In the genomic region with DNA sequence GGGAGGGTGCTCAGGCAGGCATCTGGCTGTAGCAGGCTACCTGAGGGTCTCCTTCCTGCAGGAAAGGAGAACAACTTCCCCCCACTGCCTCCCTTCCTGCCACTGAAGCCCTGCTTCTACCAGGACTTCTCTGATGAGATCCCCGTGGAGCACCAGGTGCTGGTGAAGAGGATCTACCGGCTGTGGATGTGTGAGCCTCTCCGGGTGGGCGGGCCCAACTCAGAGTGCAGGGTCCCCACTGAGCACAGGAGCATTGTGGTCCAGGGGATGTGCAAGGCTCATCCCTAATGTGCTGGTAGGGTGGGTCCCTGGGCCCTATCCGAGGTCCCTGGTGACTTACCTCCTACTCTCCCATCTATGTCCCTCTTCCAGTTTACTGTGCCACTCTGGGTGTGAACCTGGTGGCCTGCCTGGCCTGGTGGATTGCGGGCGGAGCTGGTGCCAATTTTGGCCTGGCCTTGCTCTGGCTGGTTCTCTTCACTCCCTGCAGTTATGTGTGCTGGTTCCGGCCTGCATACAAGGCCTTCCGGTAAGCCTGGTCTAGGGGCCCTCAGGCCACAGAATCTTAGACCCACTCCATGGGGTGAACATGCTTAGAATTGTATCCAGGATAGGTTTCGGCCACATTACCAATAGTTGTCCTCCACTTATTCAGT, we compare ENCODE assay signal across 20 mouse cellular contexts. TPM values are rescaled to one million over a fixed set of nuclear protein-coding genes. Genes with fewer than 3 reads are reported as not detected.
DNase-seq lines count a peak whose midpoint lies in the region; ATAC-seq and TF ChIP-seq lines count a peak whose summit lies in the region.
"Had no signal": no experiment of that assay in that cellular context is flagged by ENCODE, and none has a peak within 500 bp of the region (broad histone marks: within the 10 kb centered on the region; RNA-seq: fewer than 3 reads in every experiment).

No protein-coding gene starts in this region.

- peak; percentile 36 for DNase-seq in cerebellum, adult 8-10 months
- DNase-seq in cerebellum, postnatal 4 days (ENCODE audit: low spot score in 2 of 2): no peak
- DNase-seq in heart, postnatal 10 days: no peak
- DNase-seq in spleen, adult 2 months (ENCODE audit: low read depth in 1 of 2, low spot score in 2 of 2): no peak
- no peak for DNase-seq in spleen, postnatal 36 days (ENCODE audit: low spot score in 2 of 2)
- DNase-seq in embryonic facial prominence, embryonic 14.5 days (ENCODE audit: low spot score): no peak
- DNase-seq: adrenal gland, postnatal 25 days; forebrain, postnatal 0 days; heart, postnatal 36 days; kidney, adult 9 months; kidney, postnatal 14 days; layer of hippocampus, adult 9-11 months; lung, postnatal 36 days; thymus, postnatal 25 days had no signal

- H3K4me1 ChIP-seq in heart, embryonic 15.5 days (replicated peaks): peaks cover 3% of the 10 kb centered on the region; the same call in 1 of the 2 replicates
- H3K4me1 ChIP-seq in spleen, adult 2 months (ENCODE audit: control insufficient read depth, insufficient read depth, insufficient read length): peaks cover 60% of the 10 kb centered on the region
- H3K4me1 ChIP-seq in embryonic facial prominence, embryonic 14.5 days (ENCODE audit: control insufficient read depth, insufficient read depth, low read length): peaks cover under 1% of the 10 kb centered on the region; the same call in 1 of the 2 replicates

- H3K9ac ChIP-seq in heart, embryonic 15.5 days: 0 out of 2 replicates have a peak overlapping the region, but pooled peaks have one; percentile 12
- H3K9ac ChIP-seq in embryonic facial prominence, embryonic 14.5 days (ENCODE audit: low read depth, low read length): 0 out of 2 replicates have a peak overlapping the region, but pooled peaks have one; percentile 34
- H3K9ac ChIP-seq: forebrain, postnatal 0 days; hindbrain, embryonic 14.5 days; midbrain, embryonic 13.5 days; stomach, embryonic 15.5 days had no signal

- peaks cover 49% of the 10 kb centered on the region for H3K36me3 ChIP-seq in heart, embryonic 15.5 days
- H3K36me3 ChIP-seq in spleen, adult 2 months (ENCODE audit: control insufficient read depth, insufficient read depth, low read length): peaks cover 17% of the 10 kb centered on the region
- H3K36me3 ChIP-seq in embryonic facial prominence, embryonic 14.5 days (ENCODE audit: control insufficient read depth, insufficient read depth, low read length): peaks cover 53% of the 10 kb centered on the region

- no peaks in the 10 kb centered on the region for H3K27me3 ChIP-seq in heart, embryonic 15.5 days
- H3K27me3 ChIP-seq in spleen, adult 2 months (ENCODE audit: control insufficient read depth, insufficient read depth, low read length): no peaks in the 10 kb centered on the region
- H3K27me3 ChIP-seq in embryonic facial prominence, embryonic 14.5 days (replicated peaks; ENCODE audit: control insufficient read depth, insufficient read depth, low read length): no peaks in the 10 kb centered on the region
- H3K27me3 ChIP-seq: midbrain, embryonic 13.5 days; neural tube, embryonic 13.5 days; stomach, embryonic 15.5 days had no signal

- WGBS in heart, embryonic 15.5 days: 90% methylated on average over 10 of the region's 10 CpGs
- WGBS in spleen, adult 2 months: 91% methylated on average over 10 of the region's 10 CpGs
- 91% methylated on average over 10 of the region's 10 CpGs for WGBS in embryonic facial prominence, embryonic 14.5 days

- no peak for ATAC-seq in heart, embryonic 15.5 days (replicated peaks; ENCODE audit: insufficient number of reproducible peaks, insufficient read depth, low FRiP score, low read depth)
- no peak for ATAC-seq in embryonic facial prominence, embryonic 14.5 days (ENCODE audit: low read depth)
- ATAC-seq: forebrain, postnatal 0 days; intestine, postnatal 0 days; midbrain, embryonic 13.5 days had no signal

- no peak for TF ChIP-seq POLR2A in spleen, adult 2 months (IDR thresholded peaks at IDR 0.05; ENCODE audit: low read depth, low read length)

- H3K4me2 ChIP-seq in heart, embryonic 15.5 days: no peak overlapping the region
- H3K4me2 ChIP-seq in embryonic facial prominence, embryonic 14.5 days (ENCODE audit: low read depth, low read length): no peak overlapping the region
- H3K4me2 ChIP-seq: hindbrain, embryonic 14.5 days; midbrain, embryonic 13.5 days; neural tube, embryonic 13.5 days; stomach, embryonic 15.5 days had no signal

- intact Hi-C loops in heart, postnatal 10 days (cut with DNase I): no loop called here

- no peak overlapping the region for H3K27ac ChIP-seq in heart, embryonic 15.5 days
- peak overlapping the region; percentile 83 for H3K27ac ChIP-seq in spleen, adult 2 months (ENCODE audit: insufficient read depth, low read length)
- H3K27ac ChIP-seq in embryonic facial prominence, embryonic 14.5 days (replicated peaks; ENCODE audit: low read depth, low read length): no peak overlapping the region
- H3K27ac ChIP-seq: hindbrain, embryonic 14.5 days; midbrain, embryonic 13.5 days; neural tube, embryonic 13.5 days; stomach, embryonic 15.5 days had no signal

- no peak overlapping the region for H3K4me3 ChIP-seq in heart, embryonic 15.5 days
- no peak overlapping the region for H3K4me3 ChIP-seq in spleen, adult 2 months (ENCODE audit: extremely low read depth, insufficient read depth, insufficient read length)
- H3K4me3 ChIP-seq in embryonic facial prominence, embryonic 14.5 days (ENCODE audit: low read depth, low read length): no peak overlapping the region
- H3K4me3 ChIP-seq: midbrain, embryonic 13.5 days; neural tube, embryonic 13.5 days; stomach, embryonic 15.5 days had no signal

- no peak for TF ChIP-seq CTCF in spleen, adult 2 months (IDR thresholded peaks at IDR 0.05; ENCODE audit: extremely low read depth, insufficient read depth, insufficient read length, insufficient replicate concordance)

- H3K9me3 ChIP-seq in heart, embryonic 15.5 days (replicated peaks): no peaks in the 10 kb centered on the region
- H3K9me3 ChIP-seq in embryonic facial prominence, embryonic 14.5 days (ENCODE audit: control insufficient read depth, low read length): no peaks in the 10 kb centered on the region
- H3K9me3 ChIP-seq: midbrain, embryonic 13.5 days; neural tube, embryonic 13.5 days; stomach, embryonic 15.5 days had no signal

RNA-seq across cellular contexts. Expression of a gene that starts 3.6 kb away (rescaled TPM):
- 1.2 and 2.7 TPM in 2 replicates for polyA plus RNA-seq in heart, embryonic 15.5 days (2015; fragmentation: Nextera tagmentation; extraction: Ambion mirVana)
- total RNA-seq in heart, postnatal 10 days (2021): 1 to 10 TPM in 1 of 2 experiments, under 1 TPM in 1; 0.98 to 1.2 TPM
- 2.9 and 3.0 TPM in 2 replicates for polyA plus RNA-seq in spleen, adult 2 months (2012; rRNA removed)
- polyA plus RNA-seq in embryonic facial prominence, embryonic 14.5 days (2014; fragmentation: Nextera tagmentation; extraction: Ambion mirVana): 1.9 and 2.5 TPM in 2 replicates

RNA-seq across cellular contexts. Expression of a gene that starts 6.7 kb away (rescaled TPM):
- 3.0 and 3.9 TPM in 2 replicates for polyA plus RNA-seq in heart, embryonic 15.5 days (2015; fragmentation: Nextera tagmentation; extraction: Ambion mirVana)
- 1 to 10 TPM; 1.2 to 1.8 TPM for total RNA-seq in heart, postnatal 10 days (2021)
- 17.0 and 25.7 TPM in 2 replicates for polyA plus RNA-seq in spleen, adult 2 months (2012; rRNA removed)
- 6.1 and 6.2 TPM in 2 replicates for polyA plus RNA-seq in embryonic facial prominence, embryonic 14.5 days (2014; fragmentation: Nextera tagmentation; extraction: Ambion mirVana)

RNA-seq across cellular contexts. Expression of a gene that starts 6.7 kb away (rescaled TPM):
- 55.9 and 71.6 TPM in 2 replicates for polyA plus RNA-seq in heart, embryonic 15.5 days (2015; fragmentation: Nextera tagmentation; extraction: Ambion mirVana)
- total RNA-seq in heart, postnatal 10 days (2021): 10 to 100 TPM; 25.9 to 27.8 TPM
- polyA plus RNA-seq in spleen, adult 2 months (2012; rRNA removed): 94.8 and 110 TPM in 2 replicates
- polyA plus RNA-seq in embryonic facial prominence, embryonic 14.5 days (2014; fragmentation: Nextera tagmentation; extraction: Ambion mirVana): 84.6 and 96.3 TPM in 2 replicates

RNA-seq across cellular contexts. Expression of a gene that starts 13.2 kb away (rescaled TPM):
- 78.2 and 112 TPM in 2 replicates for polyA plus RNA-seq in heart, embryonic 15.5 days (2015; fragmentation: Nextera tagmentation; extraction: Ambion mirVana)
- total RNA-seq in heart, postnatal 10 days (2021): 100 to 1,000 TPM; 137 to 141 TPM
- polyA plus RNA-seq in spleen, adult 2 months (2012; rRNA removed): 206 and 283 TPM in 2 replicates
- 104 and 125 TPM in 2 replicates for polyA plus RNA-seq in embryonic facial prominence, embryonic 14.5 days (2014; fragmentation: Nextera tagmentation; extraction: Ambion mirVana)

RNA-seq across cellular contexts. Expression of a gene that starts 19.3 kb away (rescaled TPM):
- 84.2 and 110 TPM in 2 replicates for polyA plus RNA-seq in heart, embryonic 15.5 days (2015; fragmentation: Nextera tagmentation; extraction: Ambion mirVana)
- total RNA-seq in heart, postnatal 10 days (2021): 100 to 1,000 TPM in 1 of 2 experiments, 10 to 100 TPM in 1; 92.2 to 102 TPM
- polyA plus RNA-seq in spleen, adult 2 months (2012; rRNA removed): 220 and 302 TPM in 2 replicates
- polyA plus RNA-seq in embryonic facial prominence, embryonic 14.5 days (2014; fragmentation: Nextera tagmentation; extraction: Ambion mirVana): 115 and 124 TPM in 2 replicates
